Mouse (Mus musculus) midbrain, postnatal 0 days (tissue): ENCODE measurements around the gene Sec22a. TPM values are rescaled to one million over a fixed set of nuclear protein-coding genes. Genes with fewer than 3 reads are reported as not detected.

Experiments
- ATAC-seq: fragments of 200-750 bp; cut with Nextera tagmentation; 2 replicates; pipeline ENCODE4 v1.8.0; 2017; ENCODE audit warnings: moderate number of reproducible peaks, mild to moderate bottlenecking, moderate TSS enrichment, moderate library complexity; ENCODE audit not compliant: low FRiP score
- DNase-seq: peaks from one replicate; pipeline ENCODE4 v3.0.0-alpha.2; 2015; ENCODE audit warnings: low spot score
- H3K27ac ChIP-seq: fragments of 300-500 bp; sonication (generic); 2 replicates; pipeline ENCODE4 v1.5.1; 2014; ENCODE audit warnings: low read depth, mild to moderate bottlenecking, low read length, mixed read lengths
- H3K27me3 ChIP-seq: fragments of 300-500 bp; sonication (generic); 2 replicates; pipeline ENCODE4 v1.6.1; 2014; ENCODE audit warnings: low read length, control low read depth, mixed read lengths; ENCODE audit not compliant: insufficient read depth
- H3K36me3 ChIP-seq: fragments of 300-500 bp; sonication (generic); 2 replicates; pipeline ENCODE4 v1.6.1; 2014; ENCODE audit warnings: low read length, control low read depth, mixed read lengths; ENCODE audit not compliant: insufficient read depth
- H3K4me1 ChIP-seq: fragments of 300-500 bp; sonication (generic); 2 replicates; pipeline ENCODE4 v1.6.1; 2014; ENCODE audit warnings: mild to moderate bottlenecking, control low read depth, antibody characterized with exemption, low read length, mixed read lengths; ENCODE audit not compliant: insufficient read depth
- H3K4me2 ChIP-seq: fragments of 300-500 bp; sonication (generic); 2 replicates; pipeline ENCODE4 v1.6.1; 2014; ENCODE audit warnings: low read depth, mild to moderate bottlenecking, low read length, mixed read lengths; ENCODE audit not compliant: poor library complexity, severe bottlenecking
- H3K4me3 ChIP-seq: fragments of 300-500 bp; sonication (generic); 2 replicates; pipeline ENCODE4 v1.5.1; 2014; ENCODE audit warnings: low read depth, mild to moderate bottlenecking, low read length, moderate library complexity
- H3K9ac ChIP-seq: fragments of 300-500 bp; sonication (generic); replicated peaks from 2 replicates; pipeline ENCODE4 v1.6.1; 2014; ENCODE audit warnings: mild to moderate bottlenecking, low read length, moderate library complexity, mixed read lengths; ENCODE audit not compliant: poor library complexity, severe bottlenecking
- H3K9me3 ChIP-seq: fragments of 300-500 bp; sonication (generic); 2 replicates; pipeline ENCODE4 v1.6.1; 2016; ENCODE audit warnings: low read length, control low read depth
- CTCF ChIP-seq: IDR thresholded peaks from 2 replicates; pipeline ENCODE4 v1.5.1; 2016; ENCODE audit warnings: antibody characterized with exemption, mild to moderate bottlenecking
- WGBS: fragments of 180-500 bp; shearing (Covaris S2); extraction: QIAGEN DNeasy Blood & Tissue Kit; methylation state at CpG from one replicate; pipeline ENCODE4 v1.1.7; 2014; 5-methylcytosine and 5-hydroxymethylcytosine counted together
- polyA plus RNA-seq: library from polyadenylated mRNA; unstranded; fragments of >200 nt; fragmentation: Nextera tagmentation; extraction: Ambion mirVana; gene quantifications from 2 replicates; pipeline ENCODE4 v1.2.1, GENCODE M21; 2015
- total RNA-seq: library from RNA; depleted of rRNA; stranded (reverse); fragments of >200 nt; gene quantifications from 2 replicates; pipeline ENCODE4 v1.2.3, GENCODE M21; 2014

Sec22a gene
- total and polyA plus RNA-seq, 2 experiments from 2014 or later = 22.4 to 39.9 TPM

DNA sequence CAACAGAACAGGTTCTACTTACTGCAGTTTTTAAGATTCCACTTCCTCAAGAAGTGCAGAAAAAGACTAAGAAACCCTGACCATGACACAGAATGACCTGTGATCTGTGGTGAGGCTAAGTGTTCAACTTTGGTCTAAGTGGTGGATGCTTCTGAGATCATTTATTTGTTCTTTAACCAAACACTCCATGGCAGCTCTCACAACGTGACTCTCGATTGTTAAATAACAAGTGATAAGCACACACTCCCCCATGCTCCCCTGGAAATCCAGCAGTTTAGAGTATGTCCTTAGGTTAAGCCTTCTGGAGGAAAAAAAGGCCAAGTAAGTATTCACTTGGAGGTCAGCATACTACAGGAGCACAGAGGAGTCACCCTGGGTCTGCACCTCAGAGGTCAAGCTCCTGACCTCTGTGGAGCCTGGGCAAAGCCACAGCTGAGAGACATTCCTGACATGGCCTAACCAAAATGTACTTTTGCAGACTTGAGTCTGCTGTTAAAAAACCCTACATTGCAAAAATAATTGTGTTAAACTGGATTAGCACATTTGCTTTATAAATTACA lies 53.1 kb downstream of the Sec22a start:
- Histone ChIP-seq H3K4me2 (no peak overlapping the region), H3K9ac (no peak overlapping the region), H3K36me3 (0 out of 2 replicates have a peak, but pooled peaks cover 5% of the 10 kb centered on the region), H3K4me1 (no peaks in the 10 kb centered on the region), H3K9me3 (no peaks in the 10 kb centered on the region), H3K27ac (no peak overlapping the region), H3K4me3 (no peak overlapping the region), H3K27me3 (no peaks in the 10 kb centered on the region)
- ATAC-seq (no peak), DNase-seq (no peak)
- WGBS = 46% methylated on average over 2 of the region's 2 CpGs
- no peak for TF ChIP-seq CTCF

GRCm38 (mm10) chr16:35309634-35310033 lies 54.1 kb downstream of the Sec22a start:
- no peak overlapping the region for H3K4me2 ChIP-seq
- H3K27ac ChIP-seq = no peak overlapping the region
- TF ChIP-seq CTCF = no peak
- 0 out of 2 replicates have a peak, but pooled peaks cover 8% of the 10 kb centered on the region for H3K36me3 ChIP-seq
- DNase-seq = no peak
- H3K9ac ChIP-seq = no peak overlapping the region
- WGBS = 87% methylated on average over 4 of the region's 4 CpGs
- no peak for ATAC-seq
- no peaks in the 10 kb centered on the region for H3K27me3 ChIP-seq
- H3K4me3 ChIP-seq = no peak overlapping the region
- no peaks in the 10 kb centered on the region for H3K4me1 ChIP-seq
- no peaks in the 10 kb centered on the region for H3K9me3 ChIP-seq

DNA sequence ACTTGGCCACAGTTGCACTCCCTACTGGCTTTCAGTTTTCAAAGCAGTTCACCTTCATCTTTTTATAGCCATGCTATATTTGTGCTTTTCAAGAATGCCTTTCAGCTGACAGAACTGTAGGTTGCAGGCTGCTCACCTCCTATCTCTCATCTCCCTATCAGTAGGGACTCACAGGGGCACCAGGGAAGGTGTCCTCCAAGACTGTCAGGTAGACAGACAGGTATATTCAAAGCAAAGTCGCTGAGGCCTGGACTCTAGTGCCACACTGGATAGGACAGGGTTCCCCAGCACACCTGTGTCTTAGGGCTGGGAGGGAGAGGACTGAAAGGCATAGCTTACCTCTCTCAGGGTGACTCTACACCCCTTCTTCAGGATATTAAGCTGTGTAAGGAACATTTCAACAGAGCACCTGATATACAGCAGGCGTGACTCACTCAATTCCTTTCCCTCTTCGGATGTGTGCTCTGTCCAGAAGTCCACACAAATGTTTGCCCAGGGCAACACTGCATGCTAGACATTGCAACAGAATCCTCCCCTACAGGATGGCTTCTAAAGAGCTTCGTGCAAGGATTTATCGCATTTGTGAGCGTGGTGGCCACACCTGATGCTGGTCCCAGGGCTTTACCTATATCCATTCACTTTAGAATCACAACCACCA lies 55.1 kb downstream of the Sec22a start:
- H3K27me3 ChIP-seq = no peaks in the 10 kb centered on the region
- H3K4me2 ChIP-seq = no peak overlapping the region
- no peaks in the 10 kb centered on the region for H3K4me1 ChIP-seq
- H3K27ac ChIP-seq = no peak overlapping the region
- H3K36me3 ChIP-seq = peaks cover 11% of the 10 kb centered on the region
- H3K9me3 ChIP-seq = no peaks in the 10 kb centered on the region
- no peak for TF ChIP-seq CTCF
- WGBS = 90% methylated on average over 6 of the region's 6 CpGs
- no peak overlapping the region for H3K9ac ChIP-seq
- ATAC-seq = no peak
- H3K4me3 ChIP-seq = no peak overlapping the region
- DNase-seq = no peak

GRCm38 (mm10) chr16:35308016-35308415 lies 55.7 kb downstream of the Sec22a start:
- WGBS = 86% methylated on average over 6 of the region's 6 CpGs
- ATAC-seq (no peak), DNase-seq (no peak)
- no peak overlapping the region for H3K4me2 ChIP-seq
- no peaks in the 10 kb centered on the region for H3K4me1 ChIP-seq
- H3K9ac ChIP-seq = no peak overlapping the region
- no peaks in the 10 kb centered on the region for H3K27me3 ChIP-seq
- no peak overlapping the region for H3K27ac ChIP-seq
- H3K36me3 ChIP-seq = peaks cover 14% of the 10 kb centered on the region
- TF ChIP-seq CTCF = no peak
- H3K4me3 ChIP-seq = no peak overlapping the region
- no peaks in the 10 kb centered on the region for H3K9me3 ChIP-seq

DNA sequence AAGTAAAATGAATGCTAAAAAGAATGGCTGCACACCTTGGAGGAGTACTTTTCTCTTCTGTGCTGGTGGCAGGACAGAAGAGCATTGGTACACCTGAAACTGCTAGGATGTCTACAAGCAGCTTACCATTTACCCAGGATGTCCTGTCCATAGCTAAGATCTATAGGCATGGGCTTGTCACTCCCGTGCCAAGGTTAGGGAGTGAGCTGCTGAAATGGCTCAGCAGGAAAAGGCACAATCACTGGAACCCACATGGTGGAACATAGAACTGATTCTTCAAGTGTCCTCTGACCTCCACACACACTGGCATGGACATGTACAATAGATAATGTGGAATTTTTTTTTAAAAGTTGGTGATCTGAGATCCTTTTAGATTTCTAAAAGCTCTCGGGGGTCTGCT lies 56.4 kb downstream of the Sec22a start:
- Histone ChIP-seq H3K9ac (no peak overlapping the region), H3K4me1 (no peaks in the 10 kb centered on the region), H3K9me3 (no peaks in the 10 kb centered on the region), H3K36me3 (peaks cover 20% of the 10 kb centered on the region), H3K27ac (no peak overlapping the region), H3K4me3 (no peak overlapping the region), H3K4me2 (no peak overlapping the region), H3K27me3 (no peaks in the 10 kb centered on the region)
- DNase-seq = no peak
- 84% methylated on average over 2 of the region's 2 CpGs for WGBS
- no peak for ATAC-seq
- no peak for TF ChIP-seq CTCF

DNA sequence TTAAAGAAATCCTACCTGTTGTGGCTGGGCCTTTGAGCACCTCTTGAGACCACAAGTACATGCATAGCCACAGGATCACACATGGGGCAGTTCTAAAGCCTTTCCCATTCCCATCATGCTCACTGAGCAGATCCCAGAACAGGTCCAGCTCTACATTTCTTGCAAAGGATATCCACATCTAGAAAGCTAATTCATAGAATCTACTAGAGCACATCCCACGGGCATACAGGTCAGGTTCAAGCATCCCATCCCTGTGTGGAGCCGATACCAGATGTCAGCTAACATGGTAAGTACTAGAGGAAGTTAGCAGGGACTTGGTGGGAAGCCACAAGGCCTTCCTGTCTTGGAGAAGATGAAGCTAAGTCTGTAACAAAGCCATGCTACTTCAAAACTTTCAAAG lies 57.1 kb downstream of the Sec22a start:
- H3K36me3 ChIP-seq = peaks cover 25% of the 10 kb centered on the region
- no peaks in the 10 kb centered on the region for H3K27me3 ChIP-seq
- H3K4me1 ChIP-seq = no peaks in the 10 kb centered on the region
- no peak overlapping the region for H3K9ac ChIP-seq
- WGBS = 86% methylated on average over 2 of the region's 2 CpGs
- ATAC-seq = no peak
- no peak overlapping the region for H3K27ac ChIP-seq
- H3K9me3 ChIP-seq = no peaks in the 10 kb centered on the region
- DNase-seq = no peak
- no peak overlapping the region for H3K4me3 ChIP-seq
- no peak for TF ChIP-seq CTCF
- H3K4me2 ChIP-seq = no peak overlapping the region
